Mouse (Mus musculus): ENCODE measurements around the gene Ccdc170. TPM values are rescaled to one million over a fixed set of nuclear protein-coding genes. Genes with fewer than 3 reads are reported as not detected.
"Not testable (repeated sequence)": the region's sequence is repeated elsewhere in the genome, so short reads cannot be mapped to it uniquely, and the experiment has no call there.

Gene Ccdc170
- polyA plus RNA-seq, 1 experiment from 2014 or later = 0.07 TPM

DNA sequence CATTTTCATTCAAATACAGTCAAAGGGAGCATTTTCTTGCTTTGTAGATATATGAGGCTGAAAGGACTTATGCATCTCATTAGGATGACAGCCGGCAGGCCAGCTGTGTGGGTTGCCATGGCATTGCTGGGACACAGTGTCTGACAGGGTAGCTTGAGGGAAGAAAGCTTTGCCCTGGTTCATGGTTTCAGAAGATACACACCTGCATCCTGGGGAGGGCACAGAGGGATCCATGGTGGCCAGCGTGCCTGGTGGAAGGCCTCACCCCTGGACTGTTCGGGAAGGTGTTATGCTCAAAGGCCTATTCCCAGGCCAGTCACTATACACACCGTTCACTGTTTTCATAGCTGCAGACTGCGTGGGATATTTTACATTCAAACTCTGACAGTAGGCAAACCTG lies 99.6 kb downstream of the Ccdc170 start:
- H3K4me2 ChIP-seq = no peak overlapping the region
- no peaks in the 10 kb centered on the region for H3K27me3 ChIP-seq (replicated peaks)
- H3K36me3 ChIP-seq = no peaks in the 10 kb centered on the region
- no peak overlapping the region for H3K4me3 ChIP-seq
- WGBS (ENCODE audit: insufficient replicate concordance) = 69% methylated on average over 5 of the region's 5 CpGs
- no peak overlapping the region for H3K27ac ChIP-seq
- H3K9ac ChIP-seq = no peak overlapping the region
- H3K9me3 ChIP-seq (replicated peaks) = no peaks in the 10 kb centered on the region
- no peaks in the 10 kb centered on the region for H3K4me1 ChIP-seq
- ATAC-seq = no peak

DNA sequence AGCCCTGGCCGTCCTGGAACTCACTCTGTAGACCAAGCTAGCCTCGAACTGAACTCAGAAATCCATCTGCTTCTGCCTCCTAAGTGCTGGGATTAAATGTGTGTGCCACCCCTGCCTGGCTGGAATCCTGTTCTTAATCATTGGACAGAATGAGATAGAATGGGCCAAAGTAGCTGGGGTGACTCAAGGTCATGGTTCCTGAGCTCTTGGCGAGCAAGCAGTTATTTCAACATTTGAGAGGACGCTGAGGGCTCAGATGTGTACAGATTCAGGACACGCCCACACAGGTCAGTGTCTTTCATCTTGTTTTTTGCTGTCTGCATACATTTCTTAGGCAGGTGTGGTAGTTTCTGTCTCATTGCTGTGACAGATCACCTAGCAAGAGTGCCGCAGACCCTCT lies 104.4 kb downstream of the Ccdc170 start:
- no peak overlapping the region for H3K27ac ChIP-seq
- H3K4me1 ChIP-seq = no peaks in the 10 kb centered on the region
- H3K4me3 ChIP-seq = no peak overlapping the region
- WGBS (ENCODE audit: insufficient replicate concordance) = 69% methylated on average over 6 of the region's 6 CpGs
- no peaks in the 10 kb centered on the region for H3K36me3 ChIP-seq
- ATAC-seq = no peak
- no peak overlapping the region for H3K9ac ChIP-seq
- H3K9me3 ChIP-seq (replicated peaks) = no peaks in the 10 kb centered on the region
- H3K4me2 ChIP-seq = no peak overlapping the region
- H3K27me3 ChIP-seq (replicated peaks) = no peaks in the 10 kb centered on the region

DNA sequence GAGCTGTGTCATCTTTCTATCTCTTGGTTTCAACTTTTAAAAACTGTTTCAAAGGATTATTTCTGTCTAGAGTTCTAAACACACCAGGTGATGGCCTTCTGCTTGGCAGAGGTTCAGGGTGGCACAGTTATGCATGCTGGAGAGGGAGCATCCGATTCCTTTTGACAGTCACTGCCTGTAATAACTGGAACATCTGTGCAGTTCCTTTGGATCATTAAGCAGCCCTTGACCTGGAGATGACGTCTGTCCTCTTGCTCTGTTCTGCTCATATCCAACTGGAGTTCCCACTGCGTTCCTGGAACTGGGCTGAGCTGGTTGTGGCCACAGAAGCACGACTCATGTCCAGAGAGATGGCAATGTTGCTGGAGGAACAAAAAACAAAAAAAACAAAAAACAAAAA lies 107.3 kb downstream of the Ccdc170 start:
- H3K27ac ChIP-seq = no peak overlapping the region
- ATAC-seq = no peak
- no peaks in the 10 kb centered on the region for H3K4me1 ChIP-seq
- 69% methylated on average over 4 of the region's 4 CpGs for WGBS (ENCODE audit: insufficient replicate concordance)
- no peak overlapping the region for H3K9ac ChIP-seq
- H3K9me3 ChIP-seq (replicated peaks) = no peaks in the 10 kb centered on the region
- H3K36me3 ChIP-seq = no peaks in the 10 kb centered on the region
- H3K4me2 ChIP-seq = no peak overlapping the region
- H3K27me3 ChIP-seq (replicated peaks) = no peaks in the 10 kb centered on the region
- H3K4me3 ChIP-seq = no peak overlapping the region

DNA sequence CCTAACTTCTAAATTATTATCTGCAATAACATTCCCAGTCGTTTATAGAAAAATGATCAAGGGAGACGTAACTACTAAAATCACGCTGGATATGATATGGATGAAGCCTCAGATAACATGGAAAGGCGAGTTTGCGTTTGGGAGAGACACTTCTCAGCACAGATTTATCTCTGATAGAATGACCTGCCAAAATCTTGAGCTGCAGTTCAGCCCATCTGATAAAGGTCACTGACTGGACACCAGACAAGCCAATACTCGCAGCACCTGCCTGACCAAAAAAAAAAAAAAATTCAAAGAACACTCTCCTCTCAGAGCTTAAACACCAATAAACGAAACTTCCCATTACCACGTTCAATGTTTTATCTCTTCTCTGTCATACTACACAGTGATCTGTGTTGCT lies 108.7 kb downstream of the Ccdc170 start:
- no peaks in the 10 kb centered on the region for H3K9me3 ChIP-seq (replicated peaks)
- WGBS (ENCODE audit: insufficient replicate concordance) = 70% methylated on average over 8 of the region's 8 CpGs
- no peak overlapping the region for H3K9ac ChIP-seq
- H3K4me2 ChIP-seq = no peak overlapping the region
- H3K27me3 ChIP-seq (replicated peaks) = no peaks in the 10 kb centered on the region
- no peak for ATAC-seq
- no peaks in the 10 kb centered on the region for H3K4me1 ChIP-seq
- H3K27ac ChIP-seq = no peak overlapping the region
- H3K4me3 ChIP-seq = no peak overlapping the region
- H3K36me3 ChIP-seq = no peaks in the 10 kb centered on the region

DNA sequence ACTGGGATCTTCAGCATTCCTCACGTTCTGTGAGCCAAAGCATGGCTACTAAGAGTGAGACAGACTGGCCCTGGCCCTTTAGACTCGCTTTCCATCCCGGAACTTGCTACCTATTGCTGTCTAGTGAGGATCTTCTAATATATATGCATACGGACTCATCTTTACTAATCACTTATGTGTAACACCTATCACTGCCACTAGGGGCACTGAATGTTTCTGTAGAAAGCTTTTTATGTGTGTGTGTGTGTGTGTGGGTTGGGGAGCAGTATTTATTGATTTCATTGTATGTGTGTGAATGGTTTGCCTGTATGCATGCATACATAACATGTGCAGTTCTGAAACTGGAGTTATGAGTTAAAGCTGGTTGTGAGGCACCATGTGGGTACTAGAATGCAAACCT lies 111.5 kb downstream of the Ccdc170 start:
- Histone ChIP-seq H3K9ac (no peak overlapping the region), H3K9me3 (replicated peaks) (no peaks in the 10 kb centered on the region), H3K27ac (no peak overlapping the region), H3K4me1 (no peaks in the 10 kb centered on the region), H3K27me3 (replicated peaks) (no peaks in the 10 kb centered on the region), H3K36me3 (no peaks in the 10 kb centered on the region), H3K4me2 (no peak overlapping the region), H3K4me3 (no peak overlapping the region)
- WGBS (ENCODE audit: insufficient replicate concordance) = 42% methylated on average over 4 of the region's 4 CpGs
- no peak for ATAC-seq

DNA sequence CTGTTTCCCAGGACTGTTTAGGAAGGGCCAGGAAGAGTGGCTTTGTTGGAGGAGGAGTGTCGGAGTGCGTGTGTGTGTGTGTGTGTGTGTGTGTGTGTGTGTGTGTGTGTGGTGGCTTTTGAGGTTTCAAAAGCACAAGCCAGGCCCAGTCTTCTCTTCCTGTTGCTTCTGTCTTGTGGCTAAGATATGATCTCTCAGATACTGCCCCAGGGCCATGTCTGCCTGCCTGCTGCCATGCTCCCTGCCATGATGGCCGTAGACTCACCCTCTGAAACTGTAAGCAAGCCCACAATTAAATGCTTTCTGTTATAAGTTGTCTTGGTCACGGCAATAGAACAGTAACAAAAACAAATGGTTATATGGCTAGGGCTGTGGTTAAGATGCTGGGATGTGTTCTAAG lies 114.9 kb downstream of the Ccdc170 start:
- Histone ChIP-seq H3K4me3 (no peak overlapping the region), H3K9ac (no peak overlapping the region), H3K36me3 (no peaks in the 10 kb centered on the region), H3K9me3 (replicated peaks) (no peaks in the 10 kb centered on the region), H3K4me1 (no peaks in the 10 kb centered on the region), H3K4me2 (no peak overlapping the region), H3K27me3 (replicated peaks) (no peaks in the 10 kb centered on the region), H3K27ac (no peak overlapping the region)
- ATAC-seq = no peak
- 63% methylated on average over 4 of the region's 4 CpGs for WGBS (ENCODE audit: insufficient replicate concordance)

DNA sequence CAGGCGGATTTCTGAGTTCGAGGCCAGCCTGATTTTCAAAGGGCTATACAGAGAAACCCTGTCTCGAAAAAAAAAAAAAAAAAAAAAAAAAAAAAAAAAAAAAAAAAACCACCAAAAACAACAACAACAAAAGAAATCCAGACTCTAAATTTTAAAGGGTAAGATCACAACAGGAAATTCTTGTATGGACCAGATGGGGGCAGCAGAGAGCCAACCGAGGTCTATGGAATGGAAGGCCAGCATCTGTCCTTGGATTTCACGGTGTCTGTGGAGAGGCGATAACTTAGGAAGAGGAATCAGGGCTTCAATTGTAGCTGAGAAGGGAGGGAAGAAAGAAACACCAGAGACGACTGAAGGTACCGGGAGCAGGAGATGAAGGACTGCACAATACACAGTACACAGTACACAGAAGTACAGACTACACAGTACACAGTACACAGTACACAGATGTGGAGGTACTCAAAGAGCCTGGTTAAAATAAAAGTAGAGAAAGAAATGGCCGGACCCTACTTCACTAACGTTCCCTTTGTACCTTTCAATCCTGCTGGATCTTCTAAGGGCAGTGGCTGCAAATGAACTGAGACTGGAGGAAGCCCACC lies 116.0 kb downstream of the Ccdc170 start:
- no peak for ATAC-seq
- no peak overlapping the region for H3K9ac ChIP-seq
- no peaks in the 10 kb centered on the region for H3K36me3 ChIP-seq
- no peak overlapping the region for H3K4me3 ChIP-seq
- H3K9me3 ChIP-seq (replicated peaks) = no peaks in the 10 kb centered on the region
- H3K27me3 ChIP-seq (replicated peaks) = no peaks in the 10 kb centered on the region
- H3K4me1 ChIP-seq = no peaks in the 10 kb centered on the region
- H3K27ac ChIP-seq = no peak overlapping the region
- H3K4me2 ChIP-seq = no peak overlapping the region
- WGBS (ENCODE audit: insufficient replicate concordance) = 57% methylated on average over 10 of the region's 10 CpGs

DNA sequence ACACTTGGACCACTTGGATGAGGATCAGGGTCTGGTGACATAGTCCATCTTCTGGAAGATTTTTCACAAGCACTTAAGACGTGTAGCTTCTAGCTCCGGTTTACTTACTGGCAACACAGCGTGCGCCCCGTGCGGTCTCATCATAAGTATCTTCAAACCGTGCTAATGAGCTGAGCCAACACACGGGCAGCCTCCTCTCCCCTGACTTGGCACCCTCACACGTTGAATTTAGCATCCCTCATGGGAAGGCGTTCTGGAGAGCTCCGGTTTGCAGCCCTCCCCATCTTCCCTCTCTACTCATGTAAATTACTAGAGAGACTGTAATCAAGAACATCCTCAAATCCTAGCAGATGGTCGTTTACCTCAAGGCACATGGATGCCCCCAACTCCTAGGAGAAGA lies 116.6 kb downstream of the Ccdc170 start:
- Histone ChIP-seq H3K4me2 (no peak overlapping the region), H3K36me3 (no peaks in the 10 kb centered on the region), H3K27ac (no peak overlapping the region), H3K9me3 (replicated peaks) (no peaks in the 10 kb centered on the region), H3K4me3 (no peak overlapping the region), H3K9ac (no peak overlapping the region), H3K4me1 (no peaks in the 10 kb centered on the region), H3K27me3 (replicated peaks) (no peaks in the 10 kb centered on the region)
- WGBS (ENCODE audit: insufficient replicate concordance) = 79% methylated on average over 12 of the region's 12 CpGs
- ATAC-seq = no peak

DNA sequence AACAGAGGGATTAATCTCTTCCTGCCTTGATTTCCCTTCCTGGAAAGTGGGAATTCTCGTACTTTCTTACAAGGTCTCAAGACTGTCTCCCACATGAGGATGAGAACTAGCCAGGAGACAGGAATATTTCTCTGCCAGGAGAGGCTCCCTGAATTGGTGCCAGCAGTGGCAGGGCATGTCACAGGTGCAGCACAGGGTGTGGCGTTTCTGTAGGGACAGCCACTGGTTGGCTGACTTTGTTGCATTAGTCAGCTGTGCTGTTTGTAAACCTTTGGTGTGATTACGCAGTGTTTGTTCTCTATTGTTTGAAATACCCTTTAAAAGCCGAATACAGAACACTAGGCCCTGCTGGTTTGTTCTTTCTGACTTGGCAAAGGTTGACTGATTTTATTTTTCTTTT lies 117.3 kb downstream of the Ccdc170 start:
- ATAC-seq = no peak
- Histone ChIP-seq H3K27ac (no peak overlapping the region), H3K4me1 (no peaks in the 10 kb centered on the region), H3K4me3 (no peak overlapping the region), H3K27me3 (replicated peaks) (no peaks in the 10 kb centered on the region), H3K36me3 (no peaks in the 10 kb centered on the region), H3K4me2 (no peak overlapping the region), H3K9ac (no peak overlapping the region), H3K9me3 (replicated peaks) (no peaks in the 10 kb centered on the region)
- 64% methylated on average over 4 of the region's 4 CpGs for WGBS (ENCODE audit: insufficient replicate concordance)

DNA sequence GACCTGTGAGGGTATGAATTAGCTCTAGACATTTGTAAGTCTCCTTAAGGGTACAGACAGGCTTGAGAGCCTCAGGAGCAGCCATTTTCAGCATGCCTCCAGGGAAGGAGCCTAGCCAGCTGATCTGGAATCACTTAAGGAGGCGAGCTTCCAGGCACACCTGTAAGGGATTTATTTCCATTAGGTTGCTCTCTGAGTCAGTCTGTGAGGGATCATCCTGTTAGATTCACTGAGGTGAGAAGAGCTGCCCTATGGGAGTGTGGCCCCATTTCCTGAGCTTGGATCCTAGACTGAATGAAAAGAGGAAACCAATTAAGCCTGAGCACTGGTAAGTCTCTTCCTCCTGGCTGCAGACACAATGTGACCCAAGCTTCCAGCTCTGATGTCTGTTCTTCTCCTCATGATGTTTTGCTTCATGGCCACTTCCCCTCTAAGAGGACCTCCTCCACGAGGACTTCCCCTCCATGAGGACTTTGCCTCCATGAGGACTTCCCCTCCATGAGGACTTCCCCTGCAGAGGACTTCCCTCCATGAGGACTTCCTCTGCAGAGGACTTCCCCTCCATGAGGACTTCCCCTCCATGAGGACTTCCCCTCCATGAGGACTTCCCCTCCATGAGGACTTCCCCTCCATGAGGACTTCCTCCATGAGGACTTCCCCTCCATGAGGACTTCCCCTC lies 118.6 kb downstream of the Ccdc170 start:
- WGBS (ENCODE audit: insufficient replicate concordance) = 36% methylated on average over 2 of the region's 2 CpGs
- Histone ChIP-seq H3K4me3 (no peak overlapping the region), H3K4me2 (no peak overlapping the region), H3K27ac (no peak overlapping the region), H3K9me3 (replicated peaks) (no peaks in the 10 kb centered on the region), H3K4me1 (no peaks in the 10 kb centered on the region), H3K9ac (no peak overlapping the region), H3K27me3 (replicated peaks) (no peaks in the 10 kb centered on the region), H3K36me3 (no peaks in the 10 kb centered on the region)
- ATAC-seq = no peak

DNA sequence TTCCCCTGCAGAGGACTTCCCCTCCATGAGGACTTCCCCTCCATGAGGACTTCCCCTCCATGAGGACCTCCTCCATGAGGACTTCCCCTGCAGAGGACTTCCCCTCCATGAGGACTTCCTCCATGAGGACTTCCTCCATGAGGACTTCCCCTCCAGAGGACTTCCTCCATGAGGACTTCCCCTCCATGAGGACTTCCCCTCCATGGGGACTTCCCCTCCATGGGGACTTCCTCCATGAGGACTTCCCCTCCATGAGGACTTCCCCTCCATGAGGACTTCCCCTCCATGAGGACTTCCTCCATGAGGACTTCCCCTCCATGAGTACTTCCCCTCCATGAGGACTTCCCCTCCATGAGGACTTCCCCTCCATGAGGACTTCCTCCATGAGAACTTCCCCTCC lies 119.3 kb downstream of the Ccdc170 start:
- H3K9me3 ChIP-seq (replicated peaks); H3K36me3 ChIP-seq; ATAC-seq; H3K27me3 ChIP-seq (replicated peaks); H3K9ac ChIP-seq; H3K27ac ChIP-seq; H3K4me2 ChIP-seq; H3K4me1 ChIP-seq; H3K4me3 ChIP-seq: not testable (repeated sequence)

DNA sequence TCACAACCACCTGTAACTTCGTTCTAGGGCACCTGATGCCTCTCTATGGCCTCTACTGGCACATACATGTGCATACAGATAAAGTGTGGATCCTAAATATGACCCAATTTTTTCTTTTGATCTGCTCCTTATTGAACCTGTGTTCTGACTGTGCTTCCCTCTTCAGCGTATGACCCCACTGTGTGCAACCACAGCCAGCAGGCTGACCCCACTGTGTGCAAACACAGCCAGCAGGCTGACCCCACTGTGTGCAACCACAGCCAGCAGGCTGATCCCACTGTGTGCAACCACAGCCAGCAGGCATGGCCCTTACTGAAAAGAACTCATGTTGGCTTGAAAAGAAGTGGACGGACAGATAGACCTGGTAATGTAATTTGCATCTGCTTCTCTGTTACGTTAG lies 120.2 kb downstream of the Ccdc170 start:
- H3K27ac ChIP-seq = no peak overlapping the region
- no peak for ATAC-seq
- H3K4me2 ChIP-seq = no peak overlapping the region
- no peaks in the 10 kb centered on the region for H3K4me1 ChIP-seq
- H3K36me3 ChIP-seq = no peaks in the 10 kb centered on the region
- no peak overlapping the region for H3K9ac ChIP-seq
- H3K27me3 ChIP-seq (replicated peaks) = no peaks in the 10 kb centered on the region
- no peak overlapping the region for H3K4me3 ChIP-seq
- no peaks in the 10 kb centered on the region for H3K9me3 ChIP-seq (replicated peaks)
- 61% methylated on average over 4 of the region's 4 CpGs for WGBS (ENCODE audit: insufficient replicate concordance)
